Mouse (Mus musculus) lung, adult 2 months (tissue): ENCODE data around the gene Lmod1. TPM values are rescaled to one million over a fixed set of nuclear protein-coding genes. Genes with fewer than 3 reads are reported as not detected.
A peak's percentile ranks its signal among the peaks of the same experiment; 100 is the strongest.

ENCODE experiments used
- DNase-seq: peaks from one replicate; pipeline ENCODE4 v3.0.0; 2022
- H3K4me1 ChIP-seq: fragments of 200-500 bp; 2 replicates; pipeline ENCODE4 v1.6.1; 2011; ENCODE audit warnings: low read length; ENCODE audit not compliant: control insufficient read depth, insufficient read depth
- H3K4me3 ChIP-seq: fragments of 200-500 bp; replicated peaks from 2 replicates; pipeline ENCODE3; 2011; ENCODE audit warnings: low read depth, mild to moderate bottlenecking, control low read depth, low read length; ENCODE audit errors: extremely low read depth
- CTCF ChIP-seq: fragments of 200-500 bp; IDR thresholded peaks from 2 replicates; pipeline ENCODE4 v1.5.1; 2011; ENCODE audit warnings: mild to moderate bottlenecking, low read length, control low read depth; ENCODE audit not compliant: insufficient read depth
- POLR2A ChIP-seq: fragments of 200-500 bp; IDR thresholded peaks from 2 replicates; pipeline ENCODE4 v1.6.1; 2011; ENCODE audit warnings: low read depth, mild to moderate bottlenecking, control low read depth, low read length, borderline replicate concordance; ENCODE audit errors: extremely low read depth
- WGBS: fragments of 180-500 bp; shearing (Covaris S2); methylation state at CpG from one replicate; pipeline ENCODE4 v1.1.7; 2018; 5-methylcytosine and 5-hydroxymethylcytosine counted together
- polyA plus RNA-seq: library from polyadenylated mRNA; depleted of rRNA; stranded (reverse); fragments of >200 nt; gene quantifications from 2 replicates; pipeline ENCODE4 v1.2.3, GENCODE M21; 2012; rRNA removed

Gene Lmod1
- polyA plus RNA-seq = 9.3 and 12.9 TPM in 2 replicates

GRCm38 (mm10) chr1:135324571-135324970 is at the start of gene Lmod1:
TSS of gene Lmod1 (plus strand) at chr1:135324807.
- WGBS = 20% methylated on average over 8 of the region's 8 CpGs
- DNase-seq = peak; percentile 16
- H3K4me3 ChIP-seq = peak within 1 kb of the TSS; percentile 49
- TF ChIP-seq POLR2A (no peak; the same call in 1 of the 2 replicates), CTCF (no peak)
- peaks cover 2% of the 10 kb centered on the region; the same call in 1 of the 2 replicates for H3K4me1 ChIP-seq

- peaks cover 12% of the 10 kb centered on the region for H3K4me1 ChIP-seq
- no peak overlapping the region for H3K4me3 ChIP-seq
- whole genome bisulfite sequencing = 19% methylated on average over 9 of the region's 9 CpGs
- peak; percentile 68 for DNase-seq
- TF ChIP-seq POLR2A (no peak), CTCF (no peak)
Observed at GRCm38 (mm10) chr1:135280646-135281045, 44.0 kb upstream of the Lmod1 start.

- H3K4me3 ChIP-seq = no peak overlapping the region
- TF ChIP-seq CTCF = no peak
- TF ChIP-seq POLR2A = no peak
- peaks cover 12% of the 10 kb centered on the region for H3K4me1 ChIP-seq
- no peak for DNase-seq
- WGBS = 87% methylated on average over 17 of the region's 17 CpGs
Observed at GRCm38 (mm10) chr1:135281841-135282240, 42.8 kb upstream of the Lmod1 start.

- no peak for DNase-seq
- peaks cover 12% of the 10 kb centered on the region for H3K4me1 ChIP-seq
- TF ChIP-seq POLR2A = no peak
- TF ChIP-seq CTCF = no peak
- WGBS = 2% methylated on average over 13 of the region's 13 CpGs
- H3K4me3 ChIP-seq = peak overlapping the region; percentile 89
Observed at GRCm38 (mm10) chr1:135282536-135283286, 41.9 kb upstream of the Lmod1 start.

GRCm38 (mm10) chr1:135283287-135283825 is 41.3 kb upstream of the Lmod1 start:
- WGBS = under 1% methylated on average over 47 of the region's 48 CpGs
- peak overlapping the region; percentile 89 for H3K4me3 ChIP-seq
- peak; percentile 32 for DNase-seq
- TF ChIP-seq CTCF (no peak), POLR2A (no peak)
- peaks cover 12% of the 10 kb centered on the region for H3K4me1 ChIP-seq

- under 1% methylated on average over 39 of the region's 39 CpGs for WGBS
- DNase-seq = peak; percentile 80
- TF ChIP-seq CTCF (no peak), POLR2A (peak; percentile 80; the same call in 1 of the 2 replicates)
- H3K4me1 ChIP-seq = peaks cover 12% of the 10 kb centered on the region
- H3K4me3 ChIP-seq = peak within 1 kb of the TSS; percentile 89
Observed at GRCm38 (mm10) chr1:135283826-135284291, 40.7 kb upstream of the Lmod1 start, which contains the start of gene Rnpep. TSS of gene Rnpep (minus strand) at chr1:135284084.

GRCm38 (mm10) chr1:135286311-135286710 is 38.3 kb upstream of the Lmod1 start:
- no peak for DNase-seq
- peaks cover 9% of the 10 kb centered on the region for H3K4me1 ChIP-seq
- H3K4me3 ChIP-seq = no peak overlapping the region
- no peak for TF ChIP-seq CTCF
- WGBS = 42% methylated on average over 2 of the region's 2 CpGs

GRCm38 (mm10) chr1:135290908-135291307 is 33.7 kb upstream of the Lmod1 start:
- Histone ChIP-seq H3K4me3 (no peak overlapping the region), H3K4me1 (no peaks in the 10 kb centered on the region)
- WGBS = 78% methylated on average over 5 of the region's 5 CpGs
- TF ChIP-seq POLR2A = no peak
- no peak for TF ChIP-seq CTCF
- no peak for DNase-seq

GRCm38 (mm10) chr1:135311356-135311755 is 13.3 kb upstream of the Lmod1 start:
- DNase-seq = no peak
- Histone ChIP-seq H3K4me3 (no peak overlapping the region), H3K4me1 (peaks cover 3% of the 10 kb centered on the region; the same call in 1 of the 2 replicates)
- TF ChIP-seq POLR2A (no peak), CTCF (no peak)
- 66% methylated on average over 6 of the region's 6 CpGs for WGBS

- 65% methylated on average over 4 of the region's 4 CpGs for WGBS
- DNase-seq = no peak
- no peak overlapping the region for H3K4me3 ChIP-seq
- TF ChIP-seq CTCF = no peak
- no peak for TF ChIP-seq POLR2A
- H3K4me1 ChIP-seq = peaks cover 3% of the 10 kb centered on the region; the same call in 1 of the 2 replicates
Observed at GRCm38 (mm10) chr1:135312201-135312600, 12.4 kb upstream of the Lmod1 start.
